Mouse (Mus musculus) ovary, adult 18-20 months (tissue): Measurements from ENCODE around the gene Ap1s2.

Experiments
- DNase-seq: peaks from one replicate; pipeline ENCODE4 v3.0.0; 2022; ENCODE audit warnings: low spot score, mixed read lengths

Gene Ap1s2

DNA sequence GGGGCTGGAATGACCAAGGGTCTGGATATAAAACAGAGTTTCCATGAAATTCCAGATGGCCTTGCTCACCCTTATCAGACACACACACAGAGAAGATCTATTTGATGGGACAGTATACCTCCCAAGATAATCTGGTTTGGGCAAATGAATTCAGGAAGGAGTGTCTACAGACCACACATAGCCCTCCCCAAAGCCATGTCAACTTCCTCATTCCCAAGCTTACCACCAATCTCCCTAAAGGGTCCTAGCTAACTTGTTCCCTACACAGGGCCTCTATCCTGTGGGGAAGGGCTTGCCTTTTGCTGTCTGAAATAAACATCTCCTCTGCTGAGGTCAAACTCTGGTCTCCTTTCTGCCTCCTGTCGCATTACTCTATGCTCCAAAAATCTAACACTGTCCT lies 72.3 kb downstream of the Ap1s2 start:
- no peak for DNase-seq

DNA sequence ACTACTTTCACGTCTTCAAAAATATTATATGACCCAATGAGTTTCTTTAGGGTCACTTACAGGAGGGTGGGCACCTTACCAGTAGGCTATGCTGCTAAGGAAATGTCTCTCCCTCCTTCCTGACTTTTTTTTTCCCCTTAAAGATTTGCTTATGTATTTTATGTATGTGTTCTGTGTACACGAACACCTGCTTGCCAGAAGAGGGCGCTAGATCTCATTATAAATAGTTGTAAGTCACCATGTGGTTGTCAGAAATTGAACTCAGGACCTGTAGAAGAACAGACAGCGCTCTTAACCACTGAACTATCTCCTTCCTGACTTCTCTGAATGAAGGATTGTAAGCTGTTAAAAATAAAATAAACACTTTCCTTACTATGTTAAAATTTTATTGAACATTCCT lies 72.7 kb downstream of the Ap1s2 start:
- DNase-seq = no peak

DNA sequence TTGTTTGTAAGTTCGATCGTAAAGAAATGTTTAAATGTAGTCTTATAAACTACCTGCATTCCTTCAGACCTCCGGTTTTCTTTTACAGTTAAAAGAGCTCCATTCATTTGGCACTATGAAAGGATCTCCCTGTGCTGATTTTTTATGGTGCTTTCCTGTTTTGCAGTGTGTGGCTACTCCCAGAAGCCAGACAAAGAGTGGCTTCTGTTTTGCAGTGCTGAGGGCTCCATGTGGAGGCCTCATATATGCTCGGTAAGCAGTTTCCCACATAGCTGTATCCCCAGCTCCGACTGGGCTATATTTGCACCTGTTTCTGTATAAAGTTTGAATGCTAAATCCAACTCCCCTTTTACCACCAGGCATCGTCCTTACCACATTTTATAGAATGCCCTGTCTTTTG lies 73.3 kb downstream of the Ap1s2 start:
- no peak for DNase-seq
